Mouse (Mus musculus): ENCODE data around the gene Pcdh15.

Pcdh15 gene

GRCm38 (mm10) chr10:74269637-74270269, 1170.6 kb downstream of the Pcdh15 start:
- in situ Hi-C loops (cut with MboI, MseI), result no loop called here

GRCm38 (mm10) chr10:74270894-74271293, 1171.8 kb downstream of the Pcdh15 start:
- in situ Hi-C loops (cut with MboI, MseI), result no loop called here

- in situ Hi-C loops (cut with MboI, MseI), result no loop called here
Observed at GRCm38 (mm10) chr10:74304120-74304519, 1205.0 kb downstream of the Pcdh15 start.

- in situ Hi-C loops (cut with MboI, MseI), result no loop called here
Observed at GRCm38 (mm10) chr10:74305439-74306158, 1206.5 kb downstream of the Pcdh15 start.

GRCm38 (mm10) chr10:74307035-74307434, 1207.9 kb downstream of the Pcdh15 start:
- in situ Hi-C loops (cut with MboI, MseI), result no loop called here

GRCm38 (mm10) chr10:74316091-74316490, 1216.9 kb downstream of the Pcdh15 start:
- in situ Hi-C loops (cut with MboI, MseI), result no loop called here

- in situ Hi-C loops (cut with MboI, MseI), result no loop called here
Observed at GRCm38 (mm10) chr10:74335412-74335811, 1236.3 kb downstream of the Pcdh15 start.

GRCm38 (mm10) chr10:74339247-74340160, 1240.4 kb downstream of the Pcdh15 start:
- in situ Hi-C loops (cut with MboI, MseI), result no loop called here

GRCm38 (mm10) chr10:74359526-74359925, 1260.4 kb downstream of the Pcdh15 start:
- in situ Hi-C loops (cut with MboI, MseI), result no loop called here

- in situ Hi-C loops (cut with MboI, MseI), result no loop called here
Observed at GRCm38 (mm10) chr10:74378697-74379096, 1279.6 kb downstream of the Pcdh15 start.

- in situ Hi-C loops (cut with MboI, MseI), result no loop called here
Observed at GRCm38 (mm10) chr10:74379276-74380134, 1280.4 kb downstream of the Pcdh15 start.

GRCm38 (mm10) chr10:74387538-74388499, 1288.7 kb downstream of the Pcdh15 start:
- in situ Hi-C loops (cut with MboI, MseI), result no loop called here

GRCm38 (mm10) chr10:74403111-74403510, 1304.0 kb downstream of the Pcdh15 start:
- in situ Hi-C loops (cut with MboI, MseI), result no loop called here

GRCm38 (mm10) chr10:74414021-74414420, 1314.9 kb downstream of the Pcdh15 start:
- in situ Hi-C loops (cut with MboI, MseI), result no loop called here

- in situ Hi-C loops (cut with MboI, MseI), result no loop called here
Observed at GRCm38 (mm10) chr10:74414945-74415344, 1315.8 kb downstream of the Pcdh15 start.

GRCm38 (mm10) chr10:74415359-74415758, 1316.2 kb downstream of the Pcdh15 start:
- in situ Hi-C loops (cut with MboI, MseI), result no loop called here

GRCm38 (mm10) chr10:74415949-74416348, 1316.8 kb downstream of the Pcdh15 start:
- in situ Hi-C loops (cut with MboI, MseI), result no loop called here

- in situ Hi-C loops (cut with MboI, MseI), result no loop called here
Observed at GRCm38 (mm10) chr10:74450069-74450468, 1350.9 kb downstream of the Pcdh15 start.

- in situ Hi-C loops (cut with MboI, MseI), result loop anchor here in 1 of 2 experiments (5.0 kb wide), 1 partner anchor 1357 kb away; no protein-coding TSS in a partner anchor
Observed at GRCm38 (mm10) chr10:74463972-74464371, 1364.8 kb downstream of the Pcdh15 start.

- in situ Hi-C loops (cut with MboI, MseI), result no loop called here
Observed at GRCm38 (mm10) chr10:74480779-74481178, 1381.6 kb downstream of the Pcdh15 start.
